Mouse (Mus musculus) intestine, postnatal 0 days (tissue): Measurements from ENCODE around the gene Fez2. TPM values are rescaled to one million over a fixed set of nuclear protein-coding genes. Genes with fewer than 3 reads are reported as not detected.

Experiments used
- ATAC-seq: fragments of 200-750 bp; cut with Nextera tagmentation; 2 replicates; pipeline ENCODE4 v1.8.0; 2017; ENCODE audit warnings: mild to moderate bottlenecking, moderate TSS enrichment, moderate library complexity
- H3K27ac ChIP-seq: fragments of 300-500 bp; sonication (generic); 2 replicates; pipeline ENCODE4 v1.5.1; 2014; ENCODE audit warnings: mild to moderate bottlenecking, low read depth, low read length, moderate library complexity
- H3K27me3 ChIP-seq: fragments of 300-500 bp; sonication (generic); replicated peaks from 2 replicates; pipeline ENCODE4 v1.6.1; 2014; ENCODE audit warnings: low read length, mixed read lengths; ENCODE audit not compliant: control insufficient read depth, insufficient read depth
- H3K36me3 ChIP-seq: fragments of 300-500 bp; sonication (generic); 2 replicates; pipeline ENCODE4 v1.6.1; 2014; ENCODE audit warnings: mild to moderate bottlenecking, moderate library complexity; ENCODE audit not compliant: control insufficient read depth, insufficient read depth
- H3K4me1 ChIP-seq: fragments of 300-500 bp; sonication (generic); replicated peaks from 2 replicates; pipeline ENCODE4 v1.6.1; 2014; ENCODE audit warnings: antibody characterized with exemption, low read length, mixed read lengths; ENCODE audit not compliant: control insufficient read depth, insufficient read depth
- H3K4me2 ChIP-seq: fragments of 300-500 bp; sonication (generic); replicated peaks from 2 replicates; pipeline ENCODE4 v1.6.1; 2014; ENCODE audit warnings: low read depth, mild to moderate bottlenecking, moderate library complexity
- H3K4me3 ChIP-seq: fragments of 300-500 bp; sonication (generic); 2 replicates; pipeline ENCODE4 v1.5.1; 2014; ENCODE audit warnings: low read depth, low read length
- H3K9ac ChIP-seq: fragments of 300-500 bp; sonication (generic); 2 replicates; pipeline ENCODE4 v1.6.1; 2014; ENCODE audit warnings: mild to moderate bottlenecking, low read depth, low read length
- H3K9me3 ChIP-seq: fragments of 300-500 bp; sonication (generic); 2 replicates; pipeline ENCODE4 v1.6.1; 2016; ENCODE audit warnings: mixed run types; ENCODE audit not compliant: control insufficient read depth
- CTCF ChIP-seq: sonication (generic); IDR thresholded peaks from 2 replicates; pipeline ENCODE4 v1.5.1; 2016; ENCODE audit warnings: low read depth, mild to moderate bottlenecking, control low read depth, antibody characterized with exemption, moderate library complexity
- WGBS: fragments of 180-500 bp; shearing (Covaris S2); extraction: QIAGEN DNeasy Blood & Tissue Kit; methylation state at CpG from one replicate; pipeline ENCODE4 v1.1.7; 2014; 5-methylcytosine and 5-hydroxymethylcytosine counted together
- polyA plus RNA-seq: library from polyadenylated mRNA; unstranded; fragments of >200 nt; fragmentation: Nextera tagmentation; extraction: Ambion mirVana; gene quantifications from 2 replicates; pipeline ENCODE4 v1.2.1, GENCODE M21; 2015

Gene Fez2
- polyA plus RNA-seq, 1 experiment from 2014 or later: 59.4 TPM

DNA sequence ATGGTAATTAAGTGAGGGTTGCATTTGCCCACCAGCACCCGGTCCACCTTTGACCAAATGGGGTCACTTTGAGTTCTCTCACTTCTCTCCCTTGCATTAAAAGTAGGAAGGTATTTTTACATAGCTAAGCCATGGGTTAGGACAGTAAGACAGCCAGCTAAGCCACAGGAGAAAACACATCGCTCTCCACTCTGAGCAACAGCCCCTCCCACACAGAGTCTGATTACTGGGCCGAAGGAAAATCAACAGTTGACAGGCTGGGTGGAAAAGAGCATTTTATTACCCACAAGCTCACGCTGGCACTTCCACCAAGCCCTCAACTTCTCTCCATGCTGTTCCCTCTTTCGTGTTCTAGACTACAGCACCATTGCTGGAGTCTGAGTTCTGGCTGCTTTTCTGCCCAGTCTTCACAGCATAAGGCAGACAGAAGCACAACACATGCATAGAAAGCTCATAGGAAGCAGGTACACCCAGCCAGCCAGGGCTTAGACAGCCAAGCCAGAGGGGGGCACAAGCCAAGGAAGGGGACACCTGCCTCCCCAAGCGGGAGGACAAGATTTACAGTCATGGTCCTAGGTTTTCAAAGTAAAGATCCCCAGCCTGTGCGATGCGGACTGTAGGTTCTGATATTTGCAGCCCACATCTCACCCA, 38.7 kb downstream of the Fez2 start:
- H3K27ac ChIP-seq: no peak overlapping the region
- H3K4me3 ChIP-seq: no peak overlapping the region
- no peak for ATAC-seq
- H3K4me1 ChIP-seq: no peaks in the 10 kb centered on the region
- peaks cover 59% of the 10 kb centered on the region for H3K36me3 ChIP-seq
- H3K27me3 ChIP-seq: no peaks in the 10 kb centered on the region
- TF ChIP-seq CTCF: no peak
- H3K4me2 ChIP-seq: no peak overlapping the region
- WGBS: 68% methylated on average over 8 of the region's 8 CpGs
- no peak overlapping the region for H3K9ac ChIP-seq
- no peaks in the 10 kb centered on the region for H3K9me3 ChIP-seq

DNA sequence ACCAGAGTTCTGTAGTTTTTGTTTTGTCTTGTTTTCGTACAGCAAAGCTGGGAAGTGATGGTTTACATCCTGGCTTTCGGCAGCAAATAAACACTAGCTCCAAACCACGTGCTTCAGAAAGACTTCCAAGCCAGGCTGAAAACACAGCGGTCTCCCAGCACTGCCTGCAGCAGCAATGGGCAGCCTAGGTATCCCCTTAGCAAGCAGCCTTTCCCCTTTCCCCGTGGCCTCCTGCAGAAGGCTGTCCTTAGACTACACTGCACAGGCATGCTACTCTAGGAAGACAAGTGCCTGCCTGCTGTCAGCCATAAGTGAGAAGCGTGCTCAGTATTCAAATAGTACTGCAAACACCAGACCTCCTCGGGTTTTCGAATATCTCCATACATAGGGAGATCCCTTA, 41.4 kb downstream of the Fez2 start:
- ATAC-seq: no peak
- H3K4me1 ChIP-seq: no peaks in the 10 kb centered on the region
- no peak overlapping the region for H3K4me2 ChIP-seq
- no peak overlapping the region for H3K4me3 ChIP-seq
- TF ChIP-seq CTCF: no peak
- WGBS: 61% methylated on average over 8 of the region's 8 CpGs
- H3K27ac ChIP-seq: no peak overlapping the region
- no peak overlapping the region for H3K9ac ChIP-seq
- no peaks in the 10 kb centered on the region for H3K9me3 ChIP-seq
- peaks cover 49% of the 10 kb centered on the region for H3K36me3 ChIP-seq
- no peaks in the 10 kb centered on the region for H3K27me3 ChIP-seq

- Histone ChIP-seq H3K27me3 (no peaks in the 10 kb centered on the region), H3K9me3 (no peaks in the 10 kb centered on the region), H3K36me3 (peaks cover 52% of the 10 kb centered on the region), H3K27ac (no peak overlapping the region), H3K4me3 (no peak overlapping the region), H3K4me1 (no peaks in the 10 kb centered on the region), H3K4me2 (no peak overlapping the region), H3K9ac (no peak overlapping the region)
- ATAC-seq: no peak
- 78% methylated on average over 10 of the region's 10 CpGs for WGBS
- no peak for TF ChIP-seq CTCF
Measured at GRCm38 (mm10) chr17:78374756-78375155, 43.2 kb downstream of the Fez2 start.

DNA sequence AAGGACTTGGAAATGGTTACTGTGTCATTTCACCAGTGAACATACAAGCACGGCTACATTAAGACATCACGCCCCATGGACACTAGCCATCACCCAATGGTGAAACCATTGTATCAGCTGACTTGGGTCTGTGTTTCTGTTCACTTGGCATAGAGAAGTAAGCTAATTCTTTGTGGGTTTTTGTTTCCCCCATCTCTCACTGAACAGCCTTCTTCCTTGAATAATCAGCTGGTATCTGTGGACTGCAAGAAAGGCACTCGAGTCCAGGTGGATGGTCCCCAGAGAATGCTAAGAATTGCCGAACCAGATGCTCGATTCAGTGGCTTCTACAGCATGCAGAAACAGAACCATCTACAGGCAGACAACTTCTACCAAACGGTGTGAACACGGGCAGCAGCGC, 44.1 kb downstream of the Fez2 start:
- no peak for ATAC-seq
- Histone ChIP-seq H3K27me3 (no peaks in the 10 kb centered on the region), H3K27ac (no peak overlapping the region), H3K4me2 (no peak overlapping the region), H3K9me3 (no peaks in the 10 kb centered on the region), H3K4me1 (no peaks in the 10 kb centered on the region), H3K4me3 (no peak overlapping the region), H3K9ac (no peak overlapping the region), H3K36me3 (peaks cover 50% of the 10 kb centered on the region)
- WGBS: 90% methylated on average over 8 of the region's 8 CpGs
- TF ChIP-seq CTCF: no peak

DNA sequence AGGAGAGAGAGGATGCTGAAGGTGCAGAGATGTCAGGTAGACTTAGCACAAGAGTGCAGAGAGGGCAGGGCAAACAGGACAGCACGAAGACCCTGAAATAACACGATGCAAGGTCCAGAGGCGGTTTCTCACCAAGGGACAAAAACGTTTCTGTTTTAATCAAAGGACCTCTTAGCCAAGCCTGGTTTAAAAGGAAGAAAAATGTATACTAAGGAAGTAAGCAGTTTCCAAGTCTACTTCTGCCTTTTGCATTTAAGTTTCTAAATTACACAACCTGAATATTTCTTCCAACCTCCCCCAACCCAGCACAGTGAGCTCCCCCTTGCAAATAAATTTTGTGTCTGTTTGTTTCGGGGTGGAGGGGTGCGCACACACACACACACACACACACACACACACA, 44.8 kb downstream of the Fez2 start:
- no peak overlapping the region for H3K4me3 ChIP-seq
- no peaks in the 10 kb centered on the region for H3K4me1 ChIP-seq
- WGBS: 89% methylated on average over 6 of the region's 6 CpGs
- no peak overlapping the region for H3K4me2 ChIP-seq
- peaks cover 49% of the 10 kb centered on the region for H3K36me3 ChIP-seq
- H3K9me3 ChIP-seq: no peaks in the 10 kb centered on the region
- ATAC-seq: no peak
- no peaks in the 10 kb centered on the region for H3K27me3 ChIP-seq
- no peak for TF ChIP-seq CTCF
- H3K27ac ChIP-seq: no peak overlapping the region
- no peak overlapping the region for H3K9ac ChIP-seq

GRCm38 (mm10) chr17:78370445-78370844, 47.5 kb downstream of the Fez2 start:
- no peaks in the 10 kb centered on the region for H3K4me1 ChIP-seq

GRCm38 (mm10) chr17:78368481-78368880, 49.5 kb downstream of the Fez2 start:
- WGBS: 90% methylated on average over 8 of the region's 8 CpGs
- Histone ChIP-seq H3K36me3 (peaks cover 46% of the 10 kb centered on the region), H3K4me2 (no peak overlapping the region), H3K4me1 (no peaks in the 10 kb centered on the region; the same call in 1 of the 2 replicates), H3K4me3 (no peak overlapping the region), H3K27me3 (no peaks in the 10 kb centered on the region), H3K9me3 (no peaks in the 10 kb centered on the region), H3K27ac (no peak overlapping the region), H3K9ac (no peak overlapping the region)
- ATAC-seq: no peak
- TF ChIP-seq CTCF: no peak

More at GRCm38 (mm10) chr17:78370445-78370844, 47.5 kb downstream of the Fez2 start:
- Histone ChIP-seq H3K27me3 (no peaks in the 10 kb centered on the region), H3K4me2 (no peak overlapping the region), H3K36me3 (peaks cover 50% of the 10 kb centered on the region), H3K9me3 (no peaks in the 10 kb centered on the region), H3K9ac (no peak overlapping the region), H3K27ac (no peak overlapping the region), H3K4me3 (no peak overlapping the region)
- no peak for ATAC-seq
- WGBS: 78% methylated on average over 1 of the region's 1 CpGs
- TF ChIP-seq CTCF: peak; percentile 75
